Mouse (Mus musculus) lung, postnatal 0 days (tissue): ENCODE data around the gene Rhbdd3. TPM values are rescaled to one million over a fixed set of nuclear protein-coding genes. Genes with fewer than 3 reads are reported as not detected.
A peak's percentile ranks its signal among the peaks of the same experiment; 100 is the strongest.

Experiments used
- ATAC-seq: fragments of 200-750 bp; cut with Nextera tagmentation; 2 replicates; pipeline ENCODE4 v1.8.0; 2017; ENCODE audit warnings: moderate library complexity
- DNase-seq: peaks from one replicate; pipeline ENCODE4 v3.0.0-alpha.2; 2016; ENCODE audit warnings: low spot score
- H3K27ac ChIP-seq: fragments of 300-500 bp; sonication (generic); 2 replicates; pipeline ENCODE4 v1.5.1; 2014; ENCODE audit warnings: antibody characterized with exemption, mild to moderate bottlenecking, low read length, mixed read lengths
- H3K27me3 ChIP-seq: fragments of 300-500 bp; sonication (generic); replicated peaks from 2 replicates; pipeline ENCODE4 v1.6.1; 2014; ENCODE audit warnings: low read length, mixed read lengths; ENCODE audit not compliant: insufficient read depth
- H3K36me3 ChIP-seq: fragments of 300-500 bp; sonication (generic); 2 replicates; pipeline ENCODE4 v1.6.1; 2014; ENCODE audit warnings: low read length, mixed read lengths; ENCODE audit not compliant: insufficient read depth
- H3K4me1 ChIP-seq: fragments of 300-500 bp; sonication (generic); 2 replicates; pipeline ENCODE4 v1.6.1; 2014; ENCODE audit warnings: antibody characterized with exemption, low read depth, low read length, mixed read lengths; ENCODE audit not compliant: insufficient read depth
- H3K4me2 ChIP-seq: fragments of 300-500 bp; sonication (generic); replicated peaks from 2 replicates; pipeline ENCODE4 v1.6.1; 2014; ENCODE audit warnings: low read depth, mild to moderate bottlenecking, low read length, moderate library complexity, mixed read lengths
- H3K4me3 ChIP-seq: fragments of 300-500 bp; sonication (generic); 2 replicates; pipeline ENCODE4 v1.5.1; 2014; ENCODE audit warnings: low read depth, low read length
- H3K9ac ChIP-seq: fragments of 300-500 bp; sonication (generic); replicated peaks from 2 replicates; pipeline ENCODE4 v1.6.1; 2014; ENCODE audit warnings: low read depth, mild to moderate bottlenecking
- H3K9me3 ChIP-seq: fragments of 300-500 bp; sonication (generic); 2 replicates; pipeline ENCODE4 v1.6.1; 2016; ENCODE audit warnings: low read length, mixed read lengths
- CTCF ChIP-seq: IDR thresholded peaks from 2 replicates; pipeline ENCODE4 v1.5.1; 2016; ENCODE audit warnings: antibody characterized with exemption, mild to moderate bottlenecking
- EP300 ChIP-seq: IDR thresholded peaks from 2 replicates; pipeline ENCODE4 v1.6.1; 2016; ENCODE audit warnings: antibody characterized with exemption, mild to moderate bottlenecking, control low read depth
- WGBS: fragments of 180-500 bp; shearing (Covaris S2); extraction: QIAGEN DNeasy Blood & Tissue Kit; methylation state at CpG from one replicate; pipeline ENCODE4 v1.1.7; 2014; 5-methylcytosine and 5-hydroxymethylcytosine counted together
- polyA plus RNA-seq: library from polyadenylated mRNA; unstranded; fragments of >200 nt; fragmentation: Nextera tagmentation; extraction: Ambion mirVana; gene quantifications from 2 replicates; pipeline ENCODE4 v1.2.1, GENCODE M21; 2015

Gene Rhbdd3
- polyA plus RNA-seq, 1 experiment from 2014 or later, result 19.4 TPM

- Histone ChIP-seq H3K27ac (no peak overlapping the region), H3K9ac (no peak overlapping the region), H3K4me1 (peaks cover 46% of the 10 kb centered on the region), H3K9me3 (no peaks in the 10 kb centered on the region), H3K36me3 (peaks cover 4% of the 10 kb centered on the region; the same call in 1 of the 2 replicates), H3K4me3 (no peak overlapping the region), H3K4me2 (no peak overlapping the region), H3K27me3 (peaks cover 49% of the 10 kb centered on the region)
- DNase-seq (peak; percentile 56), ATAC-seq (no peak)
- 12% methylated on average over 27 of the region's 27 CpGs for WGBS
- peak; percentile 89 for TF ChIP-seq CTCF
- TF ChIP-seq EP300, result no peak
These were observed 39.0 kb upstream of the Rhbdd3 start for GRCm38 (mm10) chr11:5059704-5060156.

- no peak for ATAC-seq
- peaks cover 4% of the 10 kb centered on the region; the same call in 1 of the 2 replicates for H3K36me3 ChIP-seq
- peaks cover 49% of the 10 kb centered on the region for H3K27me3 ChIP-seq
- H3K27ac ChIP-seq, result no peak overlapping the region
- TF ChIP-seq CTCF (no peak), EP300 (no peak)
- no peaks in the 10 kb centered on the region for H3K9me3 ChIP-seq
- peak overlapping the region; percentile 78 for H3K4me2 ChIP-seq
- H3K4me3 ChIP-seq, result peak overlapping the region; percentile 33; the same call in 1 of the 2 replicates
- no peak overlapping the region for H3K9ac ChIP-seq
- H3K4me1 ChIP-seq, result peaks cover 46% of the 10 kb centered on the region
- WGBS, result 68% methylated on average over 27 of the region's 28 CpGs
- no peak for DNase-seq
These were observed 37.8 kb upstream of the Rhbdd3 start for GRCm38 (mm10) chr11:5060756-5061412.

- no peak for TF ChIP-seq CTCF
- TF ChIP-seq EP300, result no peak
- DNase-seq (peak; percentile 95), ATAC-seq (peak; percentile 79)
- 5% methylated on average over 54 of the region's 62 CpGs for WGBS
- no peaks in the 10 kb centered on the region for H3K9me3 ChIP-seq
- peaks cover 47% of the 10 kb centered on the region for H3K27me3 ChIP-seq
- peak overlapping the region; percentile 33 for H3K4me3 ChIP-seq
- H3K36me3 ChIP-seq, result peaks cover 4% of the 10 kb centered on the region; the same call in 1 of the 2 replicates
- peak overlapping the region; percentile 29; the same call in 1 of the 2 replicates for H3K9ac ChIP-seq
- H3K27ac ChIP-seq, result 0 out of 2 replicates have a peak overlapping the region, but pooled peaks have one; percentile 14
- peaks cover 46% of the 10 kb centered on the region for H3K4me1 ChIP-seq
- peak overlapping the region; percentile 78 for H3K4me2 ChIP-seq
These were observed 37.1 kb upstream of the Rhbdd3 start for GRCm38 (mm10) chr11:5061413-5062139.

- no peak for TF ChIP-seq CTCF
- no peak for TF ChIP-seq EP300
- peaks cover 40% of the 10 kb centered on the region for H3K27me3 ChIP-seq
- 36% methylated on average over 13 of the region's 13 CpGs for WGBS
- no peaks in the 10 kb centered on the region for H3K9me3 ChIP-seq
- DNase-seq (no peak), ATAC-seq (no peak)
- H3K27ac ChIP-seq, result peak overlapping the region; percentile 14; the same call in 1 of the 2 replicates
- H3K9ac ChIP-seq, result 0 out of 2 replicates have a peak overlapping the region, but pooled peaks have one; percentile 19
- H3K4me1 ChIP-seq, result peaks cover 46% of the 10 kb centered on the region
- peak overlapping the region; percentile 33 for H3K4me3 ChIP-seq
- peak overlapping the region; percentile 78 for H3K4me2 ChIP-seq
- peaks cover 4% of the 10 kb centered on the region; the same call in 1 of the 2 replicates for H3K36me3 ChIP-seq
These were observed 36.4 kb upstream of the Rhbdd3 start for GRCm38 (mm10) chr11:5062326-5062725.

- Histone ChIP-seq H3K4me1 (peaks cover 42% of the 10 kb centered on the region), H3K4me3 (no peak overlapping the region), H3K9me3 (no peaks in the 10 kb centered on the region), H3K4me2 (no peak overlapping the region), H3K27ac (no peak overlapping the region), H3K9ac (no peak overlapping the region), H3K36me3 (peaks cover 4% of the 10 kb centered on the region; the same call in 1 of the 2 replicates), H3K27me3 (peaks cover 33% of the 10 kb centered on the region)
- DNase-seq, result no peak
- no peak for ATAC-seq
- 75% methylated on average over 13 of the region's 13 CpGs for WGBS
- TF ChIP-seq EP300 (no peak), CTCF (no peak)
These were observed 35.7 kb upstream of the Rhbdd3 start for GRCm38 (mm10) chr11:5062860-5063505.
